Mouse (Mus musculus) cerebellum, postnatal 36 days (tissue): ENCODE data around the gene Kif26a.
A peak's percentile ranks its signal among the peaks of the same experiment; 100 is the strongest.

Experiments
- DNase-seq, 2 experiments: peaks; one replicate each; pipeline ENCODE4 v3.0.0; 2021 to 2022; ENCODE audit warnings: mixed read lengths in 2 of 2

Gene Kif26a

DNA sequence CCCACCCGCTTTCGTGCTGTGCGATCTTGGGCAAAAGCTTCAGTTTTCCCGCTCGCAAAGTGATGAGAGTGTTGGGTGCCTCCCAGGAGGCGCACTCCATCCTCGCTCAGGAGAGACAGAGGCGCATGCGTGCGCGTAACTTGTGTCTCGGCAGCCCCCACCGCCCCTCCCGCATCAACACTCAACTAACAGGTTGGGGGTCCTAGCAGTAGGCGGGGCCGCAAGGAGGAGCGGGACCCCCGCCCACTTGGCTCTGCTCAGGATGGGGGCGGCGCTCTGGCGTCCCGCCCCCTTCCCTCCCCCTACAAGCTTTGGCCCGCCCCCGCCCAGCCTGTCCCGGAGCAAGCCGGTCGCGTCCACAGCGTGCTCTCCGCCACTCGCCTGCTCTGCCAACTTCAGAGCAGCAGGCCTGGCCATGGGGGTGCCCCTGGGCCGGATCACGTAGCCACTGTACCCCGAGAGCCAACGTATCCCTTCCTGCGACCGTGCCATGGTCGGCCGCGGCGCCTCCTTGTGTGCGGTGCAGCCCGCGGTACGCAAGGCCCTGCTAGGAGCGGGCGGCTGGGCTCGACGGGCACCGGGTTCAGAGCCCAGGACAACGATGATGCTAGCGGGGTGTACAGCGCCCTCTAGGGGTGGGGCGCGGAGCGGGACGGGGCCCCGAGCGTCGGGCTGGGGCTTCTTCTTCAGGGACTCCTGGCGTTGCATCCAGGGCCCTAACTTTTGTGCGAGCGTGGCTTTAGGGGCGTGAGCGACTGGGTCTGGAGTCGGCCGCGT lies at the start of gene Kif26a:
Gene Kif26a (plus strand): TSS at position 334 of the 777 bp plus-strand sequence.
- peak in 1 of 2 experiments; percentile 18 for DNase-seq

DNA sequence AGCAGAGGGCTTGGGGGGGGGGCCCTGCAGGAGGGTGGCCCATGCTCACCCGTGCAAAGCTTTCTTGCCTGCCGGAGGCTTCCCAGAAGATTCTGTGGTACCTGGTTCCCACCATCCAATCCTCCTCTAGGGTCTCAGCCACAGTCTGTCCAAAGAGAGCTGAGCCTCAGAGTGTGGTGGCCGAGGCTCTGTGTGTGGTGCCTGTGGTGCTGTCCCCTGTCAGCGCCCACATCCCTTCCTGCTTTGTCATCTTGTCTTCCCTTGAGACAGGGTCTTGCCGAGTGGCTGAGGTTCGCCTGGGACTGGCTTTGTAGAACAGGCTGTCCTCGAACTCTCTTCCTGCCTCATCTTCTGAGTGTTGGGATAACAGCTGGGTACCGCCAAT lies 49.3 kb upstream of the Kif26a start:
- no peak for DNase-seq

DNA sequence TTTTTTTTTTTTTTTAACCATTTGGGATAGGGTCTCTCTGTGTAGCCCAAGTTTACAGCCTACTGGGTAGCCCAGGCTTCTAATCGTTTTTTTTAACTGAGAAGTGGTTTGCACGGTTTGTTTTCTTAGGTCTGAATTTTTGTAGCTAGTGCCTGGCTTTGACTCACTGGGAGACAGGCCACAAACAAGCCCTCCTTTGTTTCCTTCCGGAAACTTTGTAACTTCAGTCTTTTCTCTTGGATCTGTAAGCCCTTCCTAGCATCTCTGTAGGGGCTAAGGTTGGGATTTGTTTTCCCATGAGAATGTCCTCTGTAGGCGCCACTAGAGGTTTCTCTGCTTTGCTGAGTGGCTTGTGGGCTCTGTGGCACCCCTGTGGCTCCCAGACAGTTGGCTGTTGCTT lies 45.9 kb upstream of the Kif26a start:
- no peak for DNase-seq

DNA sequence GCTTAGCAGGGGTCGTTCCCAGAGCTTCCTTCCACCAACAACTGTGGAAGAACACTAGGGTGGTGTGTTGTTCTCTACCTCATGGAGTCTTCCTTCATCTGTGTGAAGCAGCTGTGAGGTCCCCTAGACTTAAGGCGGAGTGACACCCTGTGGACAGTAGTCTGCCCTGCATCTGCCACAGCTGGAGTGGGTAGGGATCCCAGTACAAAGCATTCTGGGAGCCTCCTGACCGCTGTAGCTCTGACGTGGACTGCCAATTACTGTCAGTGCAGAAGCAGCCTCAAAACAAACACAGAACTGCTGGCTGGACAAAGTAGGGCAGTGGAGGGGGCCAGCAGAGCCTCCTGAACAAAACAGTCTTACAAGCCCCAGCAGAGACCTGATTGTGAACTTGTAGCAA lies 45.0 kb upstream of the Kif26a start:
- DNase-seq, result no peak

DNA sequence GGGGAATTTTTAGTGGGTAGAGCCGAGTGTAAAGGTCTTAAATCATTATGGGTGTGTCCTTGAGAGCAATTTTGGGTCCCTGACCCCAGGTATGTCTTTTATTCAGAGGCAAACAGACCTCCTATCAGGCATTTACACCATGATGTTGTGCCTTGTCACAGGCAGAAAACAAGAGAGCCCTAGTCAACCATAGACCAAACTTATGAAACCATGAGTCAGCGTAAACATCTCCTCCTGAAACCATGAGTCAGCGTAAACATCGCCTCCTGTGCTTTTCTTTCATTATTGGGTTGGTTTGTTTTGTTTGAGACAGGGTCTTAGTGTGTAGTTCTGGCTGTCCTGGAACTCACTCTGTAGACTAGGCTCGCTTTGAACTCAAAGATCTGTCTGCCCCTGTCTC lies 42.8 kb upstream of the Kif26a start:
- DNase-seq, result no peak

DNA sequence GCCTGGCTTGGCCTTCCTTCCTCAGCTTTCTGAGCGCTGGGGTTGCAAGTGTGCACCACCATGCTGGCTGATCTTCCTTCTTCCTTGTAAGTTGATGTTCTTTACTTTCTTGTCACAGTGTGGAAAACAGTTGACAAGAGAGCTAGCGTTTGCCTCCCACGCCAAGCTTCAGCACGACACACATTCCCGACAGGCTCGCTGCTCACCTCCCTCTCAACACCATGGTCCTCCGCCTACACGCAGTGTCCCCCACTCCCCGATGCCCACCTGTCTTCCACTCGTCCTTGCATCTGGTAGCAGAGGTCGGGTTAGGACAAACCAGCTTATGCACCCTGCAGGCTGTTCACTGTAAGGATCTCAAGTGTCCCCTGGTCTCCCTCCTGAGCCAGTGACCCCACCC lies 41.1 kb upstream of the Kif26a start:
- DNase-seq, result no peak

DNA sequence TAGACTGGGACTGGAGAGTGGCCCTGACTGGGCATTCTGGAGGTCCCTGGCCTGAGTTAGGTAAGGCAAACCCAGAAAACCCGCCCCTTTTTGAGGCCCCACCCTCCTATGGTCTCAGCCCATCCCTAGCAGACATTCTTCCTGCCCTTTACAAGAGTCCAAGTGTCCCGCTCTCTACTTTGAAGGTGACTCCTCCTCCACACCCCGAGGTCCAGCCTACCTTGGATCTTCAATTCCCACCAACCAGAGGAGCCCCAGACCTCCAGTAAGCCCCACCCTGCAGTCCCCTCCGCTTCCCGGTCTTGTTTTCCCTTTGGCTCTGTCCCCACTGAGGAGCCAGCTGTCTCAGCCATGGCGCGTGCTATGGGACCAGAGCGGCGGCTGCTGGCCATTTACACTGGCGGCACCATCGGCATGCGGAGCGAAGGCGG lies 39.5 kb upstream of the Kif26a start, which contains the start of gene Aspg:
Gene Aspg (plus strand): TSS at position 139 of the 431 bp plus-strand sequence.
- DNase-seq, result no peak

DNA sequence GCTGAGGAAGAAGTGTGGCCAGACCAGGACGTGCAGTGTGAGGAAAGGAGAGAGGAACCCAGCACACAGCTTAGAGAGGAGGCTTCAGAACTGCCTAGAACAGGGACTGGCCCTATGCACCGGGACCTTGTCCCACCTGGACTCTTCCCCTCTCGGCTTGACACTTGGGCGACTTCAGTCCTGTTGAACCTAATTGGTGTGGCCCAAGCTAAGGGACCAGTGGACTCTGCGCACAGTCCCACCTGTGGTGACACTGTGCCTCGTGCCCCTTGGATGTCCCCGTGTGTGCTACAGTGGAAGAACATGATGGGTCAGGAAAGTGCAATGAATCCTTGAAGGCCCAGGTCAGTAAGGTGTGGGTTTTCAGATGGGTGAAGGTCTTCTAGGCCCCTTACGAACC lies 38.3 kb upstream of the Kif26a start:
- no peak for DNase-seq

DNA sequence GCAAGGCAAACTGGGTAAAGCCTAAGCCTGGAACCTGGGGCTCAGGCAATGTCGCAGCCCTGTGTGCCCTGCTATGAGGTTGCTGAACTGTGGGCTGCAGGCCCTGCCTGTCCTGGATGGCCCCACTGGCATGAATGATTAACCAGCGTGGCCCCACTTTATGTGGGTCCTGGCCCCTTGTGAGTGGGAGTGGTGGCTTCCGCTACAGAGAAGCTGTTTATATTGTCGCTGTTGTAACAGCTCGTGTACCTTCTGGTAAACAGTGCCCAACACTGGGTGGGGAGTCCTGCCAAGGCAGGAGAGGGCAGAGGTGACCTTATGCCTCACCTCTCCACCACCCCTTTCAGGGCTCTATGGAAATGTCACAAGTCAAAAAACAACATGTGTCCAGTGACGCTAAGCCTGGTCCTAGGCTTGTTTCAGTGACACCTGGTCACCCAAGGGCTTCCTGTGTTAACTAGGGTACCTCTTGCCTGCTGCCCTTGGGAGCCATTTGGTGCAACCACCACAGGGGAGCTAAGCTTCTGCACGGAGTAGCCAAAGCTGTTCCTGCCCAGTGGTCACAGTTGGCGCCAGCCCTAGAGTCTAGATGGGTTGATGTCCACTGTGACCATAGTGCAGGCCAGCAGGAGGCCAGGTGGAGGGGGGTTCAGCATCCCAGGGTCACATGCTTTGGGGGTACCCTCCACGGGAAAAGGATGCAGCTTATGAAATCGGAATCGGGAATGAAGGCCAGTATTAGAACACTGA lies 37.1 kb upstream of the Kif26a start:
- DNase-seq, result no peak

DNA sequence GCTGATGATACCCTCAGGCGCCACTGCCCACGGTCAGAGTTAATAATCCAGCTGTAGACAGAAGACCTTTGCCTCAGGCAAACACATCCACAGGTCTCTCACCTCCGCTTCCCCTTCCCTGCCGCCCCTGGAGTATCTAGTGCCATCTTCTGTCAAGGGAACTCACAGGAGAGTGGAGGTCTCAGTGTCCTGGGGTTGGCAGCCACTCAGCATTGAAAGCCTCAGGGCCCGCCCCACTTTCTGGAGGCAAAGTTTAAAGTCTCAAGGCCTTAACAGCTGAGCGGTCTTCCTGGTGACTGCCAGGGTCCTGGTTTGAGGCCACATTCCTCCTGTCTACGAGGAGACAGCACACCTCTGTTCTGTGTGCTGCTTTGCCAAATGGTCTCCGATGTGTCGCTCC lies 36.3 kb upstream of the Kif26a start:
- DNase-seq, result no peak

DNA sequence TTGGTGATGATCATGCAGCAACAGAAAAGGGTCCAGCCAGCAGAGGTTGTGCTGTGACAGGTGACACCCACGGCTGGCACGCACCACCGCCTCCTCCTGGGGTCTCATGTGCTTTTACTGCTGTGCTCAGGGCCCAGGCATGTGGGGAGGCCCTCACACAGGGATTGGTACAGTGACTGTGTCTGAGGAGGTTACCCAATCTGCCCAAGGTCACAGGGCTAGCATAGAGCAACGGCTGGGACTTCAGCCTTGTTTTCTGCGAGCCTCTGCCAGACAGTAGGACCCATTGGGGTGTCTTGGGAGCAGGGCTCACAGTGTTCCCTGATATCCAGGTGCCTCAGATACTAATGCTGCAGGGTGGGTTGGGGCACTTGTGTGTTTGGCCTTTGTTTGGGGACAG lies 34.7 kb upstream of the Kif26a start:
- no peak for DNase-seq

DNA sequence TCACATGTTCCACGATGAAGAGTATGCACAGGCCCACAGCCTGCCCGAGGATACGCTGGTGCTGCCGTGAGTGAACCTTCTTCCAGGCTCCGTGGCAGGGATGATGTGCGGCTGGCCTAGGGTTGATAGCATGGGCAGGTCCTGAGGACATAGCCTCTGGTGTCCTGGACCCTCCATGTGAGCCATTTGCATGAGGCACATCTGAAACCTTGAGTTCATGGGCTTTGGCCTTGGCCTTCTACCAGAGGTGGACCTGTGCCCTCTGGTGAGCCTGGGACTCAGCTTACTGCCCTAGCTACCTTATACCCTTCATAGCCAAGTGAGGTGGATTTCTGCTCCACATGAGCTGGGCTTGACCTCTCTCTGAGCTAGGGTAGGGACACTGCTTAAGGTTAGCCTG lies 33.8 kb upstream of the Kif26a start:
- no peak for DNase-seq

DNA sequence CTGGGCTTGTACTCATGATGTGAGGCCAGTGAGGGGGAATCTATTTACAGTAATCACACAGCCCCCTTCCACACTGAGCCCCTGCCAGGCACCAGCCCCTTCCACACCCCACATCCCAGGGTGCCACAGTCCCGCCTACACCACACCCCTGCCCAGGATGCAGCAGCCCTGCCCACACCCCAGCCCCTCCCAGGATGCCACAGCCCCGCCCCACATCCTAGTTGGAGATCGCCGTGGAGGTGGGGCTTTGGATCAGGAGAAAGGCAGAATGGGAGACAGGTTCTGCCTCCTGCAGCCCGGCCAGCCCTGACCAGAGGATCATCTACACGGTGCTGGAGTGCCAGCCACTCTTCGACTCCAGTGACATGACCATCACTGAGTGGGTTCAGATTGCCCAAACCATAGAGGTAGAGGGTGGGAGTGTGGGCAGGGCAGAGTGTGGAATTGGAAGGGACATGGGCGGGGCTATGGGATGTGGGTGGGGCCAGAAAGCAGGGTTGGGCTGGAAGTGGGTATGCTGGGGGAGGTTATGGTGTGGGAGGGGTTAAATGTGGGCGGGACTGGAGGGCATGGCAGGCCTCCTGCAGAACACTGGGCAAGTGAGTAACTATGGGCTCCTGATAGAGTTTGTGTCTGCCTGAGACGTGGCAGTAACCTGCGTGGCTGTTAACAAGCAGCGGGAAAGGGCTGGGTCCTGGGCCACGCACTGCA lies 33.2 kb upstream of the Kif26a start:
- DNase-seq, result no peak

DNA sequence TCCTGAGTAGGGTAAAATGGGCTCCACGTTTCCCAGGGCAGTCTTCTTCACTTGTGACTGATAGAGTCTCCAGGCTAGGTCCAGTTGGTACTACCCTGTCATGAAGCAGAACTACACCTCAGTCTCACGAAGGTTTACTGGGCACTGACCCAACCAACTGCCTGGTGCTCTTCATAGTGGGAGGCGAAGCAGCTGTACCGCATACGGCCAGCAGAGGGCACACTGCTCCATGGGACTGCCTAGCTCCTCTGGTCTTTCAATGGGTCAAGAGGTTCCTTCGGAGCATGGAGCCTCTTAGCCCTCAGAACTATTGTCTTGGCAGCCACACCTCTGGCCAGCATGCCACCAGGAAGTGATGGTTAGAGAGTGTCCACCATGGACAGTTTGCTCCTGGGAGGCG lies 32.3 kb upstream of the Kif26a start:
- DNase-seq, result peak; percentile 81 to 86

DNA sequence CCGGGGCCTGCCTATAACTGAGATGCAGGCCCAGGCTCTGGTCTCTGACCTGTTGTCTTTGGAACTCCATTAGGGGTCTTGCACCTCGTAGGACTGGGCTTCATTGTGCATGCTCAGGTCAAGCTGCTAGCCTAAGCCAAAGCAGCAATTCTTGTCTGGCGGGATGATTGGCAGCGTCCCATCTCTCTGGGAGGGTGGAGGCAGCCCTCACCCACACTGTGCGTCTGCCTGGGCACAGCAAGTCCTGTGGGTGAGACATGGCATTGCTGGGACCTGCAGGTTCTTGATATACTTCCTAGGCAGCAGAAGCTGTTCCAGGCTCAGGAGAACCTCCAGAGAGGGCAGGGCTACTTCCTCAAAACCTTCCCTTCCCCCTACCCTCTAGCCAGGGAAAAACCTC lies 29.0 kb upstream of the Kif26a start:
- no peak for DNase-seq

DNA sequence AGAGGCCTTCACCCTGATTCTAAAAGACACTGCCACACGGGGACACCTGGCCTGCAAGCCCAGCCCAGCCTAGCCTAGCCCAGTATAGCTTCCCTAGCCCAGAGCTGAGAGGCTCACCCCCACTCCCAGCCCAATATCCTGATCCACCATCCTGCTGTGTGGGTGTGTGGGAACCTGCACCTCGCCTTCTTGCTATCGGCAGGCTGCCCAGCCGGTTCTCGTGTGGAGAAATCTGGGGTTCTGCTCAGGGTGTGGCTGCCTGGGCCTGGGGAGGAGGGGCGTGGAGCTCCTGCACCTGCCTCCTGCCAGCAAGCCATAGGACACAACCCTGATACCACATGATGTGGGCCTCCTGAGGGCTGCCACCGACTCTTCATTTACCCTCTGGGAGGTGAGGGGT lies 28.4 kb upstream of the Kif26a start:
- DNase-seq, result no peak

DNA sequence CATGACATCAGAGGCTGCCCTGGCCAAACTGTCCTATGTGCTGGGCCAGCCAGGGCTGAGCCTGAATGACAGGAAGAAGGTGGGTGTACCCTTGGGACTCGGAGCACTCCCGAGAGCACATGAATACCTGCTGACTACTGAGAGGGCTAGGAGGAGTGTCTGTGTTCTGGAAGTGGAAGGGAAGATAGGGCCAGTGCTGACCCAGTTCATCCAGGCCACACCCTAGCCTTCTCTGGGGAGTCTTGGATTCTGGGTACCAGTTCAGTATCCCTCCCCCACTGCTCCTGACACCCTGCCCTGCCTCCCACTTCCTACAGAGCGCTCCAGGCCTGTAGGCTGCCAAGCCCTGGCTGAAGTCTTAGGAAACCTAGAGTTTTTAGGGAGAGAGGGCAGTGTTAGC lies 24.8 kb upstream of the Kif26a start:
- no peak for DNase-seq

DNA sequence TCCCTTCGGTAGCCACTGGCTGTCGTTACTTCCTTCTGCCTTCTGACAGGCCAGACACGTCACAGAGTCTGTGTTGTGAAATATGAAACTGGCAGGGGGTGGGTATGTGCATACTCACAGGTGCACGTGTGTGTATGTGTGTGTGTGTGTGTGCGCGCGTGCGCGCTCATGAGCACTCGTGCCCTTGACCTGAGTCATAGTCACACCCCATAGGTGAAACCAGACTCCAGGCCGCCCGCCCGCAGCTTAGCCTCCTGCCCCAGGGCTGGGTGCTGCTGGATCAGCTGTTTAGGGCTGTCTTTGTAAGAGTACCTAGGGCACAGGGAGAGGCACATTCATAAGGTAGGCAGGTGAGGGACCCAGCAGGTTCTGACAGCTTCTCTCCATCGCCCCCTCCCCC lies 20.1 kb upstream of the Kif26a start:
- DNase-seq, result no peak

DNA sequence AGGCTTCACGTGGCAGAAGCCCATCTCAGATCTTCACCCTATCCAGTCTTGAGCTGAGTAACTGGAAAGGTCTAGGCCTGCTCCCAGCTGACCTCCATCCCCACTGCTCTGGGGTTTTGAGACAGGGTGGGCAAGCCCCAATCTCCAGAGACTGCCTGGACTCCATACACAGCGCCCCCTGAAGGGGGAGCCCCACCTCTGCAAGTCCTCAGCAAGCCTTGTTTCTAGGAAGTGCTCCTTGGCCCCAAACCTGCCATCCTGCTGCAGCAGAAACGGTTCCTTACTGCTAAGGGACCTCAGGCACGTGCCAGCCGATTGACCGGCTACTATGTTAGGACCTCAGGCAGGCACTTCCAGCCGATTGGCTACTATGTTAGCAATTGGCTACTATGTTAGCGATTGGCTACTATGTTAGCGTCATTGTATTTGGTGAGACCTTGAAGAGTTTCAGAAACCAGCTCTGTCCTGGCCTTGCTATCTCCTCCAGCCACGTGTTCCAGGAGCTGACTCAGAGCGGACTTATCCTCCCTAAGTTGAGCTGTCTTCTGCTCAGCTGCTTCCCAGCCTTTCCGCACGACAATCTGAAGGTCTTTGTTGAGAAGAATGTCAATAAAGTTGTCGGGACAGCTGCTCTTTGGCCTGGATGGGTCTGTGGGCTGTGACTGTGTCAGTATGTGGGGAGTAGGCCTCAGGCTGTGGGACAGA lies 18.9 kb upstream of the Kif26a start:
- DNase-seq, result no peak

DNA sequence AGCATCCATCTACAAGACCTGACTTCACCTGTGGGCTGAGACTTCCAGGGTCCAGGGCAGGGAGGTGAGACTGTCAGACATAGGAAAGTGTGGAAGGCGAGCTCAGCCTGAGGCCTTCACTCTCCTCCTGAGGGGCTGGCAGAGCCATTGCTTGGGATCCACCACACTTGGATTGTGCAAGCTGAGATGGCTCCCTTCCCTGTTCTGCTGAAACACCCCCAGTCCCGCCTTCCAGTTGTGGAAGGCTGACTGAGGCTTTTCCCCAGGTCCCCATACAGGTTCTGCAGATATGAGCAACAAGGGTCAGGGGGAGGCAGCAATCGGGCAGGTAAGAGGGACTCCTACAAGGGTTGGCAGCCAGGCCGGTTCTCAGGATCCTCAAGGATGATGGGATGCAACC lies 17.5 kb upstream of the Kif26a start:
- no peak for DNase-seq

DNA sequence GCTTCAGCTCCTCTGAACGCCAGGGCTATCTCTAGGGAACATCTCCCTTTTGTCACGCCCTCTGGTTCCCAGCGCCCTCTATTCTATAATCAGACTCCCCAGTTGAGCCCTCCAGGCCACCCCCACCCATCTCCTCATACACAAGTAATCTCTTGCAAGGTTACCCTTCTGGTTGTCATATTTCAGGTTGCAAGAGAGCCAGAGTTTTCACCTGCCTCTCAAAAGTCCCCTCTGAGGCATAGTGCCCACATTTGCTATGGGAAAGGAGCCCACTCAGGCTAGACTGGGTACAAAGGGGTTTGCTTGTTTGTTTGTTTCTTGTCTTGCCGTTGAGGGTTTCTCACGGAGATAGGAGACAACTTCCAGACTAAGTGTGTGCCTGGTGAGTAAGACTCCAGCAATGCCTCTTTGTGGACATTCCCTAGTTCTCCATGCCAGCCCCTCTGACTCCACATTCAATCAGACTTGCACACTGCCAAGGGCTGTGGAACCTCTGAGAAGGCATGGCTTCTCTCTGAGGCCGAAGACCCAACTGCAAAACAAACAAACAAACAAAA lies 16.6 kb upstream of the Kif26a start:
- DNase-seq, result no peak

DNA sequence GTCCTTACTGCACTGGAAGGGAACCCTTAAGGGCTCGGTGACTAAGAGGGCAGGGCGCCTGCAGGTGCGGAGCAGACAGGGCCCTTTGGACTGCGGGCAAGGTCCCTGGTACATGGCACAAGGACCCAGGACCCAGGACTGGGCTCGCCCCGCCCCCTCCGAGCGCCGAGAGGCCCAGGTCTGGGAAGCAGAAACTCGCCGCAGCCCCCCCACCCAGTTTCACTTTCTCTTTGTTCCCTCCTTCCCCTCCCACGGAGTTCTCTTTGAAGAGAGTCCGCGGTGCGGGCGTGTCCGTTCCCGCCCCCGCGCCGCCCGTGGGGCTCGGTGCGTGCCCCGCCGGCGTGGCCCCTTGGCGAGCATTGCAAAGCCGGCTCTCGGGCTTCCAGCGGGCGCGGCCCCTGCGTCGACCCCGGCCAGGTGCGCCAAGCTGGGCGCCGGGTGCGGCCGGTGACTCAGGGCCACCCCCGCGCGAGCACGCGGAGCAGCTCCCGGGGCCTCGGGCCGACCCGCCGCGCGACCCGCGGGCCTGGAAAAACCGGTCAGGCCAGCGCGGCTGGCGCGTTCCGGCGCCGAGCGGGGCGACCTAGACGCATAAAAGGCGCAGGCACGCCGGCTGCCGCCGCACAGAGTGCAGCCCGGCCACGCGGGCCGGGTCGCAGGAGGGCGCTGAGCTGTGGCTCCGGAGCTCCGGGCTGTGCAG lies 15.7 kb upstream of the Kif26a start:
- DNase-seq, result no peak
